Mouse (Mus musculus) megakaryocyte, embryonic 14.5 days (primary cell): Measurements from ENCODE around the gene Tmem37.

Experiments
- FLI1 ChIP-seq: IDR thresholded peaks from 2 replicates; pipeline ENCODE4 v1.6.1; 2012; ENCODE audit warnings: low read length, inconsistent platforms, mixed read lengths
- GATA1 ChIP-seq: IDR thresholded peaks from 3 replicates; pipeline ENCODE4 v1.6.1; 2012; ENCODE audit warnings: mixed read lengths, low read length, inconsistent platforms, borderline replicate concordance

GRCm38 (mm10) chr1:120122634-120123383, 48.9 kb upstream of the Tmem37 start:
- TF ChIP-seq GATA1 (no peak), FLI1 (no peak)
